In the genomic region with DNA sequence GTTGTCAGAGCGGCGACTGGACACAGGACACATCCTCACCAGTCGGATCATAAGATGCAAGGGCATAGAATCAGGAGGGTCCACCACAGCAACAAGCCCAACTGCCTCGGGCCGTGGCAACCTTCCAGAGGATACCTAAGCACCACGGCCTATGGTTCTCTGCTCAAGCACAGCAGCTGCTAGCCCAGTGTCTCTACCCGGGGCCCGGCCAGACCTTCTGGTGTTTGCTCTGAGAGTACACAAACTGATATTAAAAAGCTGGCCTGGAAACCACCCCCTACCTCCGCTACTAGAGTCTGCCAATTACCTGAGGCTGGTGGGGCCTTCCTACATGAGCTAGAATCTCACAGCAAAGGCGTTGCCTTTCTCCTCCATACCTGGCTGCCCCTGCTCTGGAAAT, we compare ENCODE assay signal across 16 mouse cellular contexts.
A peak's percentile ranks its signal among the peaks of the same experiment; 100 is the strongest.
DNase-seq lines count a peak whose midpoint lies in the region; ATAC-seq and TF ChIP-seq lines count a peak whose summit lies in the region.
"Had no signal": no experiment of that assay in that cellular context is flagged by ENCODE, and none has a peak within 500 bp of the region (broad histone marks: within the 10 kb centered on the region; RNA-seq: fewer than 3 reads in every experiment).

No protein-coding gene starts in this region.

- no peak for ATAC-seq in midbrain, embryonic 11.5 days (ENCODE audit: low FRiP score)
- ATAC-seq in midbrain, embryonic 15.5 days (replicated peaks), result no peak
- no peak for ATAC-seq in midbrain, postnatal 0 days (ENCODE audit: low FRiP score)
- ATAC-seq: intestine, embryonic 15.5 days; Patski had no signal

- no peak for TF ChIP-seq CTCF in midbrain, postnatal 0 days (IDR thresholded peaks at IDR 0.05)

- H3K9me3 ChIP-seq in heart, embryonic 10.5 days, result no peaks in the 10 kb centered on the region
- no peaks in the 10 kb centered on the region for H3K9me3 ChIP-seq in midbrain, embryonic 11.5 days (ENCODE audit: control insufficient read depth, low read length)
- H3K9me3 ChIP-seq in midbrain, embryonic 15.5 days, result no peaks in the 10 kb centered on the region
- H3K9me3 ChIP-seq in embryonic facial prominence, embryonic 10.5 days, result no peaks in the 10 kb centered on the region
- H3K9me3 ChIP-seq in midbrain, postnatal 0 days (ENCODE audit: low read length), result no peaks in the 10 kb centered on the region
- H3K9me3 ChIP-seq: intestine, embryonic 15.5 days; neural tube, embryonic 12.5 days had no signal

- 85% methylated on average over 10 of the region's 10 CpGs for WGBS in heart, embryonic 10.5 days
- 88% methylated on average over 10 of the region's 10 CpGs for WGBS in midbrain, embryonic 11.5 days
- WGBS in midbrain, embryonic 15.5 days, result 87% methylated on average over 10 of the region's 10 CpGs
- whole genome bisulfite sequencing in embryonic facial prominence, embryonic 10.5 days, result 88% methylated on average over 10 of the region's 10 CpGs
- 86% methylated on average over 10 of the region's 10 CpGs for WGBS in midbrain, postnatal 0 days

- peaks cover 35% of the 10 kb centered on the region for H3K36me3 ChIP-seq in heart, embryonic 10.5 days
- peaks cover 10% of the 10 kb centered on the region for H3K36me3 ChIP-seq in midbrain, embryonic 11.5 days (ENCODE audit: control insufficient read depth, insufficient read depth, low read length)
- H3K36me3 ChIP-seq in midbrain, embryonic 15.5 days (replicated peaks), result peaks cover 17% of the 10 kb centered on the region
- peaks cover 58% of the 10 kb centered on the region for H3K36me3 ChIP-seq in embryonic facial prominence, embryonic 10.5 days (replicated peaks)
- H3K36me3 ChIP-seq in midbrain, postnatal 0 days (ENCODE audit: insufficient read depth, low read length), result peaks cover 37% of the 10 kb centered on the region

- H3K27ac ChIP-seq in heart, embryonic 10.5 days, result peak overlapping the region; percentile 80; the same call in 1 of the 2 replicates
- no peak overlapping the region for H3K27ac ChIP-seq in midbrain, embryonic 11.5 days (ENCODE audit: low read depth, low read length)
- H3K27ac ChIP-seq in midbrain, embryonic 15.5 days, result no peak overlapping the region; the same call in 1 of the 2 replicates
- H3K27ac ChIP-seq in embryonic facial prominence, embryonic 10.5 days (replicated peaks), result peak overlapping the region; percentile 79
- H3K27ac ChIP-seq in midbrain, postnatal 0 days (ENCODE audit: low read depth, low read length), result no peak overlapping the region

- peaks cover 15% of the 10 kb centered on the region; the same call in 1 of the 2 replicates for H3K27me3 ChIP-seq in heart, embryonic 10.5 days (ENCODE audit: insufficient read depth, poor library complexity, severe bottlenecking)
- H3K27me3 ChIP-seq in midbrain, embryonic 11.5 days (ENCODE audit: control insufficient read depth, insufficient read depth, low read length), result peaks cover 4% of the 10 kb centered on the region; the same call in 1 of the 2 replicates
- no peaks in the 10 kb centered on the region for H3K27me3 ChIP-seq in midbrain, embryonic 15.5 days (replicated peaks)
- 0 out of 2 replicates have a peak, but pooled peaks cover 5% of the 10 kb centered on the region for H3K27me3 ChIP-seq in embryonic facial prominence, embryonic 10.5 days (replicated peaks; ENCODE audit: low read depth, poor library complexity, severe bottlenecking)
- no peaks in the 10 kb centered on the region for H3K27me3 ChIP-seq in midbrain, postnatal 0 days (ENCODE audit: insufficient read depth, low read length)
- H3K27me3 ChIP-seq: intestine, embryonic 15.5 days; neural tube, embryonic 12.5 days; Patski had no signal

- no peak overlapping the region for H3K4me3 ChIP-seq in heart, embryonic 10.5 days
- H3K4me3 ChIP-seq in midbrain, embryonic 11.5 days (ENCODE audit: low read depth, low read length), result no peak overlapping the region
- H3K4me3 ChIP-seq in midbrain, embryonic 15.5 days, result no peak overlapping the region
- no peak overlapping the region for H3K4me3 ChIP-seq in embryonic facial prominence, embryonic 10.5 days
- H3K4me3 ChIP-seq in midbrain, postnatal 0 days (ENCODE audit: low read depth, low read length), result no peak overlapping the region
- H3K4me3 ChIP-seq: erythroblast, embryonic 14.5 days; intestine, embryonic 15.5 days; neural tube, embryonic 12.5 days had no signal

- H3K4me1 ChIP-seq in heart, embryonic 10.5 days, result peaks cover 67% of the 10 kb centered on the region
- H3K4me1 ChIP-seq in midbrain, embryonic 11.5 days (ENCODE audit: control insufficient read depth, insufficient read depth, low read length), result peaks cover 49% of the 10 kb centered on the region
- peaks cover 51% of the 10 kb centered on the region for H3K4me1 ChIP-seq in midbrain, embryonic 15.5 days
- peaks cover 76% of the 10 kb centered on the region for H3K4me1 ChIP-seq in embryonic facial prominence, embryonic 10.5 days
- peaks cover 15% of the 10 kb centered on the region; the same call in 1 of the 2 replicates for H3K4me1 ChIP-seq in midbrain, postnatal 0 days (ENCODE audit: insufficient read depth, low read length)

- no peak for DNase-seq in heart, embryonic 10.5 days (ENCODE audit: low spot score)
- no peak for DNase-seq in heart, adult 9 months (ENCODE audit: low spot score in 2 of 2)
- no peak for DNase-seq in midbrain, embryonic 11.5 days (ENCODE audit: low spot score, missing footprints)
- DNase-seq in embryonic facial prominence, embryonic 10.5 days (ENCODE audit: low spot score), result no peak
- peak; percentile 39 for DNase-seq in midbrain, postnatal 0 days (ENCODE audit: low spot score)
- DNase-seq in lung, postnatal 25 days (ENCODE audit: low spot score), result no peak
- DNase-seq in ovary, postnatal 14 days (ENCODE audit: low spot score), result no peak
- DNase-seq: gastrocnemius, postnatal 14 days; layer of hippocampus, postnatal 36 days; lung, adult 18-20 months; right cerebral cortex, adult 18-20 months had no signal

- H3K4me2 ChIP-seq in midbrain, embryonic 11.5 days, result no peak overlapping the region
- no peak overlapping the region for H3K4me2 ChIP-seq in midbrain, embryonic 15.5 days
- no peak overlapping the region for H3K4me2 ChIP-seq in midbrain, postnatal 0 days (ENCODE audit: low read depth, low read length, poor library complexity, severe bottlenecking)
- H3K4me2 ChIP-seq: intestine, embryonic 15.5 days had no signal

- peak overlapping the region; percentile 10 for H3K9ac ChIP-seq in midbrain, embryonic 11.5 days (ENCODE audit: low read length)
- H3K9ac ChIP-seq in midbrain, embryonic 15.5 days, result no peak overlapping the region
- H3K9ac ChIP-seq in midbrain, postnatal 0 days (replicated peaks; ENCODE audit: low read length, poor library complexity, severe bottlenecking), result no peak overlapping the region
- H3K9ac ChIP-seq: intestine, embryonic 15.5 days; neural tube, embryonic 12.5 days had no signal

Comparison
In these comparisons a context has a peak if more than half of its experiments do, and no peak if none do; other contexts are left out.
1. H3K27ac ChIP-seq: peak in heart, embryonic 10.5 days (single experiment) and embryonic facial prominence, embryonic 10.5 days (single experiment); none in midbrain, embryonic 11.5 days (single experiment), midbrain, embryonic 15.5 days (single experiment) and midbrain, postnatal 0 days (single experiment).